Mouse (Mus musculus) brown adipose tissue, adult 24 weeks (tissue): Measurements from ENCODE around the gene Pdcd4. TPM values are rescaled to one million over a fixed set of nuclear protein-coding genes. Genes with fewer than 3 reads are reported as not detected.

Experiments
- H3K27ac ChIP-seq: fragments of 200-500 bp; replicated peaks from 2 replicates; pipeline ENCODE4 v1.5.1; 2012; ENCODE audit warnings: low read depth, mild to moderate bottlenecking, low read length
- H3K4me1 ChIP-seq: fragments of 200-500 bp; 2 replicates; pipeline ENCODE4 v1.6.1; 2012; ENCODE audit warnings: low read length, mixed read lengths; ENCODE audit not compliant: control insufficient read depth, insufficient read depth, insufficient read length
- H3K4me3 ChIP-seq: fragments of 200-500 bp; 2 replicates; pipeline ENCODE4 v1.5.1; 2012; ENCODE audit warnings: low read depth, mild to moderate bottlenecking, low read length, moderate library complexity; ENCODE audit not compliant: insufficient read depth
- polyA plus RNA-seq: library from polyadenylated mRNA; stranded (reverse); fragments of >200 nt; gene quantifications from 2 replicates; pipeline ENCODE4 v1.2.4, GENCODE M21; 2012; ENCODE audit not compliant: missing spikeins, insufficient read depth, insufficient read length

Pdcd4 gene
- polyA plus RNA-seq, 1 experiment, result 33.8 TPM

DNA sequence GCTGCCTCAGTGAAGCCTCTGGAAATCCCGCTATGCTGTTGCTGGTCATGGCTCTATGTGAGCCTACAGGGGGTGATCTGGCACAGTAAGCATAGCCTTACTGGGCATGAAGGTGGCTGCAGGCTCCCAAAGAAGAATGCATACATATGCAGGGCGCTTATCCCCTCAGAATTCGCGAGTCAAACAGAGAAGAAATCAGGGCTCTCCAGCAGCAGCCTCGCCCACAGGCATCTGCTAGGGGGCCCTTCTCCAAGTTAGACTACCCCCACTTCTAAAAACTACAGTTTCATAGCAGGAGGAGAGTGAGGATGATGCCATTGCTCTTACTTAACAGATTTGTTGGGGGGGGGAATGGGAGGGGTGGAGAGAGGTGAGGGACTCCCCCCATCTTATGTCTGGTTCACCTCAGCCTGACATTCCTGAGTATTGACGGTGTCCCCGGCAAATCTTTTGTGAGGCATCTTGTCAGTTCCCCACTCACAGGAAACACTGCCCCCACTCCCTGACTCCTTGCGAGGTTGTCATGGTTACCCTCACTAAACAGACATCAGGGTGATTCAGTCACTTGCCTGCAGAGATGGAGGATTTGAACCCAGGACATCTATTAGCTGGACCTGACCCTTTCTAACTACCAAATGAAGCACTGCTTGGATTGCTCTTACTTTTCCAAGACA, 29.3 kb upstream of the Pdcd4 start:
- Histone ChIP-seq H3K27ac (no peak overlapping the region), H3K4me3 (no peak overlapping the region), H3K4me1 (no peaks in the 10 kb centered on the region)

DNA sequence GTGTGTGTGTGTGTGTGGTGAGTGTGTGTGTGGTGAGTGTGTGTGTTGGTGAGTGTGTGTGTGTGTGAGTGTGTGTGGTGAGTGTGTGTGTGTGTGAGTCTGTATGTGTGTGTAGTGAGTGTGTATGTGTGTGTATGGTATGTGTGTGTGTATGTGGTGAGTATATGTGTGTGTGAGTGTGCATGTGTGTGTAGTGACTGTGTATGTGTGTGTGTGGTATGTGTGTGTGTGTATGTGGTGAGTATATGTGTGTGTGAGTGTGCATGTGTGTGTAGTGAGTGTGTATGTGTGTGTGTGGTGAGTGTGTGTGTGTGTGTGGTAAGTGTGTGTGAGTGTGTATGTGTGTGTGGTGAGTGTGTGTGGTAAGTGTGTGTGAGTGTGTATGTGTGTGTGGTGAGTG, 24.8 kb upstream of the Pdcd4 start:
- Histone ChIP-seq H3K27ac (no peak overlapping the region), H3K4me1 (no peaks in the 10 kb centered on the region), H3K4me3 (no peak overlapping the region)

DNA sequence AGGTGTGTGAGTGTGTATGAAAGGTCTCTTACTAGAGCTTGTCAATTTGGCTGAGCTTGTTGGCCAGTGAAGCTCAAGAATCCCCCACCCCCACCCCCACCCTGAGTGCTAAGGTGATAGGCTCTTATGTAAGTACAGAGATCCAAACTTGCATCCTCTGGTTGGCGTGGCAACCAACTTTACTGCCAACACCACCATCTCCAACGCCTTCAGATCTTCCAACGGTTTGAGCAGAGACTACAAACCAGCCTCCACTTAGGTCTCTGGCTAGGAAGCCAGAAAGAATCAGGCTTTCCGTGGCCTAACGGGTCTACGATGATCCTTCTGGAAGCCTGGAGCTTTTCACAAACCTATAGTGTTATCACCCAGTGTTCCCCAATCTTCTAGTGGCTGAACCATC, 23.9 kb upstream of the Pdcd4 start:
- no peak overlapping the region for H3K27ac ChIP-seq
- no peak overlapping the region for H3K4me3 ChIP-seq
- H3K4me1 ChIP-seq, result no peaks in the 10 kb centered on the region

DNA sequence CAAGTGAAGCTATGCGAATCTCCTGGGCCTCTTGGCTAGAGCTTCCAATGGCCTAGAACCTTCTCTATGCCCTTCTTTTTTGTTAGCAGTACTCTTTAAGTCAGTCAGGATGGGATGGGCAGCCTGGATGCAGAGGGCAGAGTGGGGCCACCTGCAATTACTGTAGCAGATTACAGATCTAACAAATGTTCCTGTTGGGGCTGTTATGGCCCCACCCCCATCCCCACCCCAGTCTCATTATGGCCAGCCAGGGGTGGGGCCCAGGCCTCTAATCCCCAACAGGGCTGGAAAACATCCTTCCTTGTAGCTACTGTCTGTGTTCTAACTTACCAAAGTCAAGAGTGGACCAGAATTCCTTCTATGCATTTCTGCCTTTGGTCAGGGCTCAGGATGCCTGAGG, 23.2 kb upstream of the Pdcd4 start:
- Histone ChIP-seq H3K27ac (no peak overlapping the region), H3K4me3 (no peak overlapping the region), H3K4me1 (no peaks in the 10 kb centered on the region)

DNA sequence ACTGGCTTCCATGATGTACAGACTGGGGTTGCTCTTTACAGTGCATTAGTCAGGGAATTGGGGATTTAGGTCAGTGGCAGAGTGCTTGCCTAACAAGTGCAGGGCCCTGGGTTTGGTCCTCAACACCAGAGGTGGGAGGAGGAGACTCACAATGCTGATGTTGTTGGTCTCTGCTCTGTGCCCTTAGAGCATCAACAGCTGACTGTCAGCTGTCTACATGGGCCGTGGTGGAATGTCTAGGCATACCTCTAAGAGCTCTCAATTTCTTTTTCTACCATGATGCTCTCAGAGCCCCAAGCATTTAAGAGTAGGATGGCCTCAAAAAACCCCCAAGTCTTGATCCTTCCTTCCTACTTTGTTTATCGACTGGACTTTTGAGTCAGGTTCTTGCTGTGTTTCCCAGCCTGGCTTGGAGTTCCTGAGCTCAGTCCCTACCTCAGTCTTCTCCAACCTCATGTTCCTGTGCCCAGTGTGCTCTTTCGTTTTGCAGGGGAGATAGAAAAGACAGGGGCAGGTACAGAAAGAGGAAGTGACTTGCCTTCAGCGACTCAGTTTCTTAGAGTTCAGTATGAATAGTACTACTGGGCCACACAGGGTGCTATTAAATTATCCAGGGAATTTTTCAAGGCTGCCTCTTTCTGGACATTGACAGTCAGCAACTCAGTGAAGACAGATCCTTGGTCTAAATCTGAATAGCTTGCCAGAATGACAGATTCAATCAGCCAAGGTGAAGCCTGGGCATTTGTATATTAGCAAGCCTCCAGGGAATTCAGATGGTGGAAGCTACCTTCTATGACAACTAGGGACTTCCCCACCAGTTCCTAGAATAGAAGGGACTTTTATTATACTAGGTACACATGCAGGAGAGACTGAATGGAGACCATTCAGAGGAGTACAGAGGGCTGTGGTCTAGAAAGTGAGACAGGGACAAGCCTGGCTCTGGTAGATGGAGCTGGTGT, 22.3 kb upstream of the Pdcd4 start:
- H3K4me3 ChIP-seq, result no peak overlapping the region
- no peak overlapping the region for H3K27ac ChIP-seq
- H3K4me1 ChIP-seq, result no peaks in the 10 kb centered on the region

DNA sequence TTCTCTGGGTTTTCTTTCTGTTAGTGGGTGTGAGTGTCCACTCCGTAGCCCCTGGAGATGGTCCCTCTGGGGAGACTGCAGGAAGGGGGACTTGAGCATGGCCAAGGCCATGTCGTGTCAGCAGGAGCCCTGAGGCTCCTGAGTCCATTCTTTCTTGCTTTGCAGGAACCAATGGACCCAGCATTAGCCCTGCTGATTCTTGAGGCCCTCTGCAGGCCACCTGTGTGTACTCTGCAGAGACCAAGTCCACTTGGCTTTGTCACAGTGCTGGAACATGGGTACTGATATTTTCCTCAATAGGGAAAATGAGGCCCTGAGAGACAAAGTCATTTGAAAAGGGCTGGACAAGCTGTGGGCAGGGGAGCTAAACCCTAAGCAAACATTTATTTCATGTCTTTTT, 21.5 kb upstream of the Pdcd4 start:
- Histone ChIP-seq H3K4me1 (no peaks in the 10 kb centered on the region), H3K4me3 (no peak overlapping the region), H3K27ac (no peak overlapping the region)

DNA sequence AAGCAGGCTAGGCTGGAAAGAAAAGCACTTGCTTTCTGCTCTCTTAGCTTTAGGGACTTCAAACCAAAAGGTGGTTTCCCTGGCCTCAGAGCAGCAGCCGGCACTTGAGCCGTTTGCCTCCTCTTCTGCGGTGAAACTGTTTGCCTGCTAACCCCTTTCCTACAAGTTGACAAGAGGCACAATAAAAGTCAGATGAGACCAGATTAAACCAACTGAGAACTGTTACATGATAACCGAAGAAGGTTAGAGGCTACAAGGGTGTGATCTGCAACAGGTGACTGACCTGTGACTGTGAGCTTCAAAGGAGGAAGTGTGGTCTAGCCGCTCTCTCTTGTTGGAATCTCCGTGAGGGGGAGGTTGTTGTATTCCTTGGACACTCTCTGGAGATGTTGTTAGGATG, 20.5 kb upstream of the Pdcd4 start:
- H3K27ac ChIP-seq, result no peak overlapping the region
- H3K4me3 ChIP-seq, result no peak overlapping the region
- H3K4me1 ChIP-seq, result no peaks in the 10 kb centered on the region

DNA sequence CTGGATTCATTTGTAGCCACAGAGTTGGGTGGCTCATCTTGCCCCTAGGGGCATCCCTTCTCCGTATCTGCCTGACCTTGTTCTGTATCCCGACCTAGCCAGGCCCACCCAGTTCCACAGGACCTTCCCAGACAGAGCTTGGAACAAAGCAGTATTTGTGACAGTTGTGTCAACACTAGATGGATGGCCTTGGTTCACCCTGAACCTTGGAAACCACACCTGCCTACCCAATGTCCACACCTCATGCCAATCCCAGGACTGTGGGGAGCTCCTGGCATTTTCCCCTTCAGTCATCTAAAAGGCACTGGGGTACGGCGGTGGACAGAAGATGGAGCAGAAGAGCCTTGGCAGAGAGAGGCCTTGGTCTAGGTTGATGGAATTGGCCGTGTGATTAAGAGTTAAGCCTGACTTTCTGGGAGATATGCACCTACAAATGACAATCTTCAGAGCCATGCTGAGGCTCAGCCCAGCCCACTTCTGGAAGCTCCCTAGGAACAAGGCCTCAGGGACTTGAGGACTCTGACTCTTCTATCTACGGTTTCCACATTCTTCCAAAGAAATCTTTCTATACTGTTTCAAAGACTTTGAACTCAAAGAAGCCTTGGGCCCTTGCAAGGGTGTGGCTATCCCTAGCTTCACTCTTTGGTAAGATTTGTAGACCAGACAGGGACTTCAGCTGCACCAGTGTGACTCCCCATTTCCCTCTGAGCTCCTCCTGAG, 18.9 kb upstream of the Pdcd4 start:
- H3K4me3 ChIP-seq, result no peak overlapping the region
- no peak overlapping the region for H3K27ac ChIP-seq
- no peaks in the 10 kb centered on the region for H3K4me1 ChIP-seq

DNA sequence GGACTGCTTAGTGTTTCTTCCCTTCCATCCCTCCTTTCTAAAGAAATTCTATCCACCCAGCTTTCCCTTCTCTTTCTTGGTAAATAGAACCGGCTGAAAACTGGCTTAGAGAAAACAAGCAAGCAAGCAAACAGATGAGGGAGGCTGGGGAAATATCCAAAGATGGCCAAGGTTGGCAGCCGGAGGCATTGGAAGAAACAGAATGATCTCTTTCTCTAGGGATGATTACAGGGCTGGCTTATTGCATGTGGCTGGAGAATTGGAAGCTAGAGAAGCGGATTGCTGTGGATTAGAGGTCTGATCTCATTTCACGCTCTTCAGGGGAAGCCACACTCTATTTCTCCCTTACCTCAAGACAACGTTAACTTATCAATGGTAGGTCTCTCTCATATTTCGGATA, 16.8 kb upstream of the Pdcd4 start:
- Histone ChIP-seq H3K27ac (no peak overlapping the region), H3K4me3 (no peak overlapping the region), H3K4me1 (no peaks in the 10 kb centered on the region)

DNA sequence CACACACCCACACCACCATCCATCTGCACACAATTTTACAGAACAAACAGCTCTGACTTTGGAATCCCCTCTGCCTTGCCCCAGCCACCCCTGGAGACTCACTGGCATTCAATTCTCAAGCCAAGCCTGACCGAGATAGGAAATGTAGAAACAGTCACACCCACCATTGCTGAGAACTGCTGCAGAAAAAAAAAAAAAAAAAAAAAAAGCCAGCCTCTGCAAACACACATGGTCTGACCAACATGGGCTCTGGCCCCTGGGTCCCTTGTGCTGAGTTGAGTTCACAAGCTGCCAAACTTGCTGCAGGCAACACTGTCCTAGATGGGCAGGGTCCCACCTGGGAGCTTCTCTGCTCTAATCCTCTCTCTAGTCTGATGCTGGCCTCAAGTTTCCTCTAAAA, 14.3 kb upstream of the Pdcd4 start:
- Histone ChIP-seq H3K4me3 (no peak overlapping the region), H3K27ac (no peak overlapping the region), H3K4me1 (no peaks in the 10 kb centered on the region)

DNA sequence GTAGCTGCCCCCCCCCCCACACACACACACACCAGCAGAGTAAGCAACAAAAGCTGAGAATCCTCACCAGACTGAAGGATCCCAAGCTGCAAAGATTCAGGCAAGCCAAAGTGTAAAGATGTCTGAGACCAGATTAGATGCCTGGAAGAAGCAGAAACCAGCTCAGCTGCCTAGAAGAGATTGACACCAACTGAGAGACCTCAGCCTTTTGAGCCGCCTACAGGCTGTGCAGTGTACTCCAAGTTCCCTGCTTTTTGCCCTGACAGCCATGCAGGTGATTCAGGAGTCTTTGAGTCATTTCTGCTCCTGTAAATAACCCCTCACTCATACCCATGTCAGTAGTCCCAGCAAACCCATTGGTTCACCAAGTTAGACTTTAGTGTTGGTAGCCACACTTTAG, 11.6 kb upstream of the Pdcd4 start:
- no peak overlapping the region for H3K27ac ChIP-seq
- H3K4me3 ChIP-seq, result no peak overlapping the region
- no peaks in the 10 kb centered on the region for H3K4me1 ChIP-seq

DNA sequence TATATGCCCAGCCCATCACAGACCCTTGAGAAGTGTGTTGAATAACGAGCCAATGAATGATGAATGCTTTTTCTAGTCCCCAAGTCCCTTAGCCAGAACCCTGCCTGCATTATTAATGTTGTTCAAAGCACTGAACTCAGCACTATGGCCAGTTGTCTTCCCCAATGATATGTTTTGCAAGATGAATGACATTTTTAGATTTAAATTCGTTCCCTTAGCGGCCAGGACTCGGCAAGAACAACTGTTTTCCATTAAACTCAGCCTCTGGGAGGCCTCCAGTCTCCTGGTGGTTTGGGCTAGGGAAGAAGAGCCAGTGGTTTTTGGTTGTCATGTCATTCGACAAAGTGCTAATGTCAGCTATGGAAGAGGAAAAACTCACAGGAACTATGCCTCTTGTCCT, 10.2 kb upstream of the Pdcd4 start:
- H3K27ac ChIP-seq, result no peak overlapping the region
- H3K4me3 ChIP-seq, result no peak overlapping the region
- no peaks in the 10 kb centered on the region for H3K4me1 ChIP-seq

DNA sequence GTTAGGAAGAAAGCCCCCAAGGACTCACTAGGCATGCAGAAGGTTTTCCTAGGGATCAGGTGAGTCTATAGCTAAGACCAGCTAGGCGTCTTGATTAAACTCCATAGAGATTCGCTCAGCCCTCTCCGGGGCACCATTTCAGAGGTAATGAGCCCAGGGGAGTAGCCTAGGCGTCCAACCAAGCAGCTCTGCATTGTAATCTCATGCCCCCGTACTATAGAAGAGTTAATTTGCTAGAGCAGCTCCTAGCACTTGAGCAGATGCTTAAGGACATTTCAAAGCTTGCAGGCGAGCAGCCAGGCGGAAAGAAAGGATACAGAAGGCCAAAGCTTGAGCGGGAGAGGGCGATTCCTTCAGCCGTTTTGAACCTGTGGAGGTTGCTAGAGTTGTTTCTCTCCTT, 6.6 kb upstream of the Pdcd4 start:
- Histone ChIP-seq H3K27ac (no peak overlapping the region), H3K4me3 (no peak overlapping the region), H3K4me1 (no peaks in the 10 kb centered on the region)

DNA sequence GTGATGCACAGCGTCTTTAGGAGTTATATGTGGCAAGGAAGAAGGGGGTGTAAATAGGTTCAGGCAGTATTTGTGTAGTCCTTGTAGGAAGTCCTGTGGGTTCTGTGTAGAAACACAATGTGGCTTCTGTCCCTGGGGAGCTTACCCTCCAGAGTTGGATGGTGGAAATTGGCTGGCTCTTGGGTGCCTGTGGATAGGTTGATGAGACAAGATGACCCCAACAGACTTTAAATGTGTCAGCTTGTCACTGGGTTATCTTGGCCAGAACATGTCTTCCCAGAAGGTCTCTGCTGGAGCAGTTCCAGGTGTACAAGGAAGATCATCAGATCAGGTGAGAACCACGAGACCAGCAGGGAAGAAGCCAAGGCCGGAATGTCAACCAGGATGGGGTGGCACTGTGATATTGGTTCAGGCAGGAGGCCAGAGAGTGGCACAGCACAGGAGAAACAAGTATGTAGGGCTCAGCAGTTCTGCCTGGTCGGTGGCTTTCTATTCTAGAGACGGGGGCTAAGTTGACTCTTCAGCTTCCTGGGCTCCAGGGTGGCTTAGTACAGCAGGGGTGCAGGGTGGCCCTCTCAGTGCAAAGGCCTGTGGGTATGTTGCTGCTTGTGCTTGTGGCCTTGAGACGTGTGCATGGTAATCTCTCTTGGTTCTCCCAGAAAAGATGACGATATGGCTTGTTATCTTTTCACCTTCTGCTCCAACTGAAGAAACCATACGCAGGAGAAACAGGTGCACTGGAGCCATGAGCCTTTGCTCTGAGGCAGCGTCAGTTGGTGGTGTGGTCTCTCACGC, 5.3 kb upstream of the Pdcd4 start:
- no peak overlapping the region for H3K27ac ChIP-seq
- peaks cover 2% of the 10 kb centered on the region; the same call in 1 of the 2 replicates for H3K4me1 ChIP-seq
- no peak overlapping the region for H3K4me3 ChIP-seq

DNA sequence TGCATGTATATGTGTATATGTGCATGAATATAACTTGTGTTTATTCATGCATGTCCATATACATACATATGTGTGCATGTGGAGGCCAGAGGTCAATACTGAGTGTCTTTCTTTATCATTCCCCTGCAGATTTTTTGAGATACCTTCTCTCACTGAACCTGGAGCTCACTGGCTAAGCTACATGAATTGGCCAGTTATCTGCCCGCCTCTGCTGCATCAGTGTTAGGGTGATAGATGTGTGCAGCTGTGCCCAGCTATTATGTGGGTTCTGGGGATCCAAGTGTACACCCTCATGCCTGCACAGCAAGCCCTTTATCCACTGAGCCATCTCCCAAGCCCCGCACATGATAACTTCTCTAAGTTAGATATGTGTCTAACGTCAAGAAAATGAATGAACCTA, 4.2 kb upstream of the Pdcd4 start:
- H3K27ac ChIP-seq, result no peak overlapping the region
- H3K4me3 ChIP-seq, result no peak overlapping the region

More for the DNA sequence above, 4.2 kb upstream of the Pdcd4 start:
- peaks cover 2% of the 10 kb centered on the region; the same call in 1 of the 2 replicates for H3K4me1 ChIP-seq
